Mouse (Mus musculus) induced T-regulatory cell, adult 2 months (primary cell): ENCODE results near the gene Reep1.
"Not testable (repeated sequence)": the region's sequence is repeated elsewhere in the genome, so short reads cannot be mapped to it uniquely, and the experiment has no call there.

Experiments used
- DNase-seq: peaks from one replicate; pipeline ENCODE4 v3.0.0-alpha.2; 2012; ENCODE audit warnings: low read depth

The Reep1 gene

GRCm38 (mm10) chr6:71840597-71841290 lies 133.4 kb downstream of the Reep1 start:
- DNase-seq = no peak

- not testable (repeated sequence) for DNase-seq
Measured at GRCm38 (mm10) chr6:71846906-71847305, 139.5 kb downstream of the Reep1 start.
